Mouse (Mus musculus) limb, embryonic 14.5 days (tissue): ENCODE measurements at regions not wholly inside any gene's neighbourhood (a gene's known extent, or its start where the extent isn't known, plus 50 kb on each side); places are given as distances from the start of the nearest gene placed in this dataset.

ENCODE experiments used
- ATAC-seq: fragments of 200-750 bp; cut with Nextera tagmentation; 2 replicates; pipeline ENCODE4 v1.8.0; 2017; ENCODE audit warnings: low read depth, moderate number of reproducible peaks, moderate TSS enrichment; ENCODE audit not compliant: low FRiP score
- DNase-seq: peaks from one replicate; pipeline ENCODE4 v3.0.0-alpha.2; 2015; ENCODE audit warnings: low spot score
- H3K27ac ChIP-seq: fragments of 300-500 bp; sonication (generic); replicated peaks from 2 replicates; pipeline ENCODE4 v1.5.1; 2014; ENCODE audit warnings: low read depth, mild to moderate bottlenecking, low read length, moderate library complexity, mixed read lengths
- H3K27me3 ChIP-seq: fragments of 300-500 bp; sonication (generic); 2 replicates; pipeline ENCODE4 v1.6.1; 2014; ENCODE audit warnings: low read length, mixed read lengths; ENCODE audit not compliant: control insufficient read depth, insufficient read depth
- H3K36me3 ChIP-seq: fragments of 300-500 bp; sonication (generic); 2 replicates; pipeline ENCODE4 v1.6.1; 2014; ENCODE audit warnings: mild to moderate bottlenecking, low read length, moderate library complexity, mixed read lengths; ENCODE audit not compliant: control insufficient read depth, insufficient read depth
- H3K4me1 ChIP-seq: fragments of 300-500 bp; sonication (generic); 2 replicates; pipeline ENCODE4 v1.6.1; 2014; ENCODE audit warnings: antibody characterized with exemption, low read length, mixed read lengths; ENCODE audit not compliant: control insufficient read depth, insufficient read depth
- H3K4me2 ChIP-seq: fragments of 300-500 bp; sonication (generic); replicated peaks from 2 replicates; pipeline ENCODE4 v1.6.1; 2014; ENCODE audit warnings: low read depth, mild to moderate bottlenecking, low read length, moderate library complexity; ENCODE audit not compliant: severe bottlenecking
- H3K4me3 ChIP-seq: fragments of 300-500 bp; sonication (generic); replicated peaks from 2 replicates; pipeline ENCODE4 v1.5.1; 2014; ENCODE audit warnings: low read length
- H3K9ac ChIP-seq: fragments of 300-500 bp; sonication (generic); 2 replicates; pipeline ENCODE4 v1.6.1; 2014; ENCODE audit warnings: mild to moderate bottlenecking, low read depth, low read length, moderate library complexity; ENCODE audit not compliant: severe bottlenecking
- H3K9me3 ChIP-seq: fragments of 300-500 bp; sonication (generic); 2 replicates; pipeline ENCODE4 v1.6.1; 2016; ENCODE audit warnings: low read length; ENCODE audit not compliant: control insufficient read depth
- POLR2A ChIP-seq: fragments of 200-500 bp; IDR thresholded peaks from 2 replicates; pipeline ENCODE4 v1.8.0; 2012; ENCODE audit warnings: inconsistent platforms, mild to moderate bottlenecking, moderate library complexity, borderline replicate concordance; ENCODE audit not compliant: insufficient read depth, insufficient read length; ENCODE audit errors: extremely low read depth
- WGBS: fragments of 180-500 bp; shearing (Covaris S2); extraction: QIAGEN DNeasy Blood & Tissue Kit; methylation state at CpG from one replicate; pipeline ENCODE4 v1.1.7; 2014; 5-methylcytosine and 5-hydroxymethylcytosine counted together

DNA sequence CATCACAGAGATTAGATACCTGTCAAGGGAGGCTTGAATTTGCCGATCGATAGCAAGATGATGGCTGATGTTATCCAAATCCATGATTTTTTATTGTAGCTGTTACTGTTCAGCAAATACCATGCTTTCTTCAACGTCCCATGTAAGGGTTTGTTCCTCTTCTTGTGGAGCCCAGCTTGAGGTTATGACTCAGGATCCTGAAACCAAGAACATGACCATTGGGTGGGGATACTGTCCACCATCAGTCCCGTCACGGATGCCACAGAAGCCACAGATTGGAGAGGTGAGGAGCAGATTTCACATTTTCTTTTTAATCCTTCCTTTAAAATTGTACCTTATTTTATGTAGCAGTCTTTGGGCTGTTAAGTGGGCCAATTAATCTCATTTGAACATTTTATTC lies 645.7 kb downstream of the Pard3 start:
- Histone ChIP-seq H3K27me3 (no peaks in the 10 kb centered on the region), H3K9ac (no peak overlapping the region), H3K4me1 (peaks cover 6% of the 10 kb centered on the region; the same call in 1 of the 2 replicates), H3K4me2 (no peak overlapping the region), H3K9me3 (no peaks in the 10 kb centered on the region), H3K36me3 (no peaks in the 10 kb centered on the region), H3K4me3 (no peak overlapping the region), H3K27ac (no peak overlapping the region)
- no peak for DNase-seq
- ATAC-seq, result no peak
- no peak for TF ChIP-seq POLR2A
- WGBS, result 89% methylated on average over 5 of the region's 5 CpGs

- no peak overlapping the region for H3K4me2 ChIP-seq
- no peak for ATAC-seq
- no peak overlapping the region for H3K27ac ChIP-seq
- H3K9ac ChIP-seq, result no peak overlapping the region
- H3K4me3 ChIP-seq, result no peak overlapping the region
- peaks cover 4% of the 10 kb centered on the region; the same call in 1 of the 2 replicates for H3K4me1 ChIP-seq
- no peak for TF ChIP-seq POLR2A
- WGBS, result 78% methylated on average over 1 of the region's 1 CpGs
- H3K36me3 ChIP-seq, result no peaks in the 10 kb centered on the region
- DNase-seq, result no peak
- H3K27me3 ChIP-seq, result no peaks in the 10 kb centered on the region
- no peaks in the 10 kb centered on the region for H3K9me3 ChIP-seq
Measured at GRCm38 (mm10) chr8:127715097-127715496, 643.3 kb upstream of the Nrp1 start.

DNA sequence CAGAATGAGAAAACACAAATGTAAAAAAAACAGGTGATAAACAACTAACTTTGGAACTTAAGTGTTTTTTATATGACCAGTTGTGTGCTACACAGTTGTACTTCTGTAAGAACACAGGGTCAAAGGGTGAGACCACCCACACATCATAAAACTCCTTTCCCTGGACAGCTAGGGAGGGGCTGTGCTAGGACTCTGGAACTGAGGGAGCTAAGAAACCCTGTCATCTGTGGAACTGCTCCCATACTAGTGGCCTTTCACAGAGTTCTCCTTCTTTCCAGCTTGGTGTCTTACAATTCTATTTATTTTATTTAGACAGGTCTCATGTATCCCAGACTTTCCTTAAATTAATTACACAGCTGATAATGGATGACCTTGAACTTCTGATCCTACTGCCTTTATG lies 640.4 kb upstream of the Nrp1 start:
- H3K4me2 ChIP-seq, result no peak overlapping the region
- no peak for TF ChIP-seq POLR2A
- no peaks in the 10 kb centered on the region for H3K36me3 ChIP-seq
- no peak overlapping the region for H3K9ac ChIP-seq
- ATAC-seq (no peak), DNase-seq (no peak)
- H3K9me3 ChIP-seq, result no peaks in the 10 kb centered on the region
- no peaks in the 10 kb centered on the region for H3K27me3 ChIP-seq
- no peak overlapping the region for H3K4me3 ChIP-seq
- peaks cover 18% of the 10 kb centered on the region for H3K4me1 ChIP-seq
- H3K27ac ChIP-seq, result no peak overlapping the region

- DNase-seq, result peak; percentile 10
- H3K36me3 ChIP-seq, result no peaks in the 10 kb centered on the region
- no peak overlapping the region for H3K4me3 ChIP-seq
- TF ChIP-seq POLR2A, result no peak
- 39% methylated on average over 6 of the region's 6 CpGs for WGBS
- H3K4me2 ChIP-seq, result no peak overlapping the region
- no peak overlapping the region for H3K27ac ChIP-seq
- no peak overlapping the region for H3K9ac ChIP-seq
- no peak for ATAC-seq
- no peaks in the 10 kb centered on the region for H3K9me3 ChIP-seq
- peaks cover 18% of the 10 kb centered on the region for H3K4me1 ChIP-seq
- no peaks in the 10 kb centered on the region for H3K27me3 ChIP-seq
Measured at GRCm38 (mm10) chr8:127719881-127720280, 638.5 kb upstream of the Nrp1 start.

GRCm38 (mm10) chr8:127720593-127721290 lies 637.7 kb upstream of the Nrp1 start:
- peak; percentile 82 for DNase-seq

More at GRCm38 (mm10) chr8:127720593-127721290, 637.7 kb upstream of the Nrp1 start:
- Histone ChIP-seq H3K4me3 (no peak overlapping the region), H3K36me3 (no peaks in the 10 kb centered on the region), H3K9me3 (no peaks in the 10 kb centered on the region), H3K4me2 (no peak overlapping the region), H3K9ac (no peak overlapping the region), H3K27ac (no peak overlapping the region), H3K27me3 (no peaks in the 10 kb centered on the region), H3K4me1 (peaks cover 18% of the 10 kb centered on the region)
- WGBS, result 20% methylated on average over 6 of the region's 6 CpGs
- TF ChIP-seq POLR2A, result no peak
- peak; percentile 65 for ATAC-seq
